Mouse (Mus musculus) lung, embryonic 14.5 days (tissue): ENCODE data around the gene Nsd1. TPM values are rescaled to one million over a fixed set of nuclear protein-coding genes. Genes with fewer than 3 reads are reported as not detected.
"Not testable (repeated sequence)": the region's sequence is repeated elsewhere in the genome, so short reads cannot be mapped to it uniquely, and the experiment has no call there.

ENCODE experiments used
- ATAC-seq: fragments of 200-750 bp; cut with Nextera tagmentation; 2 replicates; pipeline ENCODE4 v1.8.0; 2017; ENCODE audit warnings: mild to moderate bottlenecking, moderate TSS enrichment, moderate library complexity; ENCODE audit not compliant: insufficient read depth
- DNase-seq: peaks from one replicate; pipeline ENCODE4 v3.0.0-alpha.2; 2015
- H3K27ac ChIP-seq: fragments of 300-500 bp; sonication (generic); 2 replicates; pipeline ENCODE4 v1.5.1; 2014; ENCODE audit warnings: low read depth, mild to moderate bottlenecking, moderate library complexity
- H3K27me3 ChIP-seq: fragments of 300-500 bp; sonication (generic); 2 replicates; pipeline ENCODE4 v1.6.1; 2014; ENCODE audit warnings: low read length, control low read depth; ENCODE audit not compliant: insufficient read depth
- H3K36me3 ChIP-seq: fragments of 300-500 bp; sonication (generic); 2 replicates; pipeline ENCODE4 v1.6.1; 2014; ENCODE audit warnings: control low read depth; ENCODE audit not compliant: insufficient read depth
- H3K4me1 ChIP-seq: fragments of 300-500 bp; sonication (generic); 2 replicates; pipeline ENCODE4 v1.6.1; 2014; ENCODE audit warnings: antibody characterized with exemption, control low read depth; ENCODE audit not compliant: insufficient read depth
- H3K4me2 ChIP-seq: fragments of 300-500 bp; sonication (generic); 2 replicates; pipeline ENCODE4 v1.6.1; 2014; ENCODE audit warnings: mild to moderate bottlenecking
- H3K4me3 ChIP-seq: fragments of 300-500 bp; sonication (generic); 2 replicates; pipeline ENCODE4 v1.5.1; 2014; ENCODE audit warnings: low read depth, low read length
- H3K9ac ChIP-seq: fragments of 300-500 bp; sonication (generic); 2 replicates; pipeline ENCODE4 v1.6.1; 2014
- H3K9me3 ChIP-seq: fragments of 300-500 bp; sonication (generic); 2 replicates; pipeline ENCODE4 v1.6.1; 2016; ENCODE audit warnings: low read depth, low read length, control low read depth
- CTCF ChIP-seq: IDR thresholded peaks from 2 replicates; pipeline ENCODE4 v1.5.1; 2016; ENCODE audit warnings: antibody characterized with exemption, low read depth
- WGBS: fragments of 180-500 bp; shearing (Covaris S2); extraction: QIAGEN DNeasy Blood & Tissue Kit; methylation state at CpG from one replicate; pipeline ENCODE4 v1.1.7; 2014; 5-methylcytosine and 5-hydroxymethylcytosine counted together
- polyA plus RNA-seq: library from polyadenylated mRNA; unstranded; fragments of >200 nt; fragmentation: Nextera tagmentation; extraction: Ambion mirVana; gene quantifications from 2 replicates; pipeline ENCODE4 v1.2.1, GENCODE M21; 2014

Nsd1 gene
- polyA plus RNA-seq, 1 experiment from 2014 or later, result 80.7 TPM

GRCm38 (mm10) chr13:55179591-55179990 lies 30.0 kb upstream of the Nsd1 start:
- Histone ChIP-seq H3K27me3 (no peaks in the 10 kb centered on the region), H3K36me3 (no peaks in the 10 kb centered on the region), H3K9ac (no peak overlapping the region), H3K4me3 (no peak overlapping the region), H3K27ac (no peak overlapping the region), H3K4me2 (no peak overlapping the region), H3K9me3 (no peaks in the 10 kb centered on the region), H3K4me1 (no peaks in the 10 kb centered on the region)
- 90% methylated on average over 3 of the region's 3 CpGs for WGBS
- ATAC-seq (no peak), DNase-seq (no peak)
- TF ChIP-seq CTCF, result no peak

- Histone ChIP-seq H3K27me3 (no peaks in the 10 kb centered on the region), H3K27ac (no peak overlapping the region), H3K4me1 (no peaks in the 10 kb centered on the region), H3K4me2 (peak overlapping the region; percentile 70), H3K9me3 (no peaks in the 10 kb centered on the region), H3K36me3 (no peaks in the 10 kb centered on the region), H3K4me3 (peak overlapping the region; percentile 36), H3K9ac (peak overlapping the region; percentile 49; the same call in 1 of the 2 replicates)
- no peak for ATAC-seq
- 66% methylated on average over 2 of the region's 2 CpGs for WGBS
- DNase-seq, result no peak
- no peak for TF ChIP-seq CTCF
Measured at GRCm38 (mm10) chr13:55181786-55182172, 27.8 kb upstream of the Nsd1 start.

GRCm38 (mm10) chr13:55182173-55182894 lies 27.2 kb upstream of the Nsd1 start:
- peak overlapping the region; percentile 86 for H3K27ac ChIP-seq
- no peaks in the 10 kb centered on the region for H3K27me3 ChIP-seq
- H3K4me3 ChIP-seq, result peak overlapping the region; percentile 36
- H3K4me1 ChIP-seq, result no peaks in the 10 kb centered on the region
- H3K9ac ChIP-seq, result peak overlapping the region; percentile 49
- H3K9me3 ChIP-seq, result no peaks in the 10 kb centered on the region
- H3K4me2 ChIP-seq, result peak overlapping the region; percentile 70
- no peaks in the 10 kb centered on the region for H3K36me3 ChIP-seq
- peak; percentile 89 for DNase-seq
- ATAC-seq, result peak; percentile 91
- peak; percentile 75 for TF ChIP-seq CTCF
- WGBS, result 3% methylated on average over 23 of the region's 23 CpGs

GRCm38 (mm10) chr13:55183382-55183781 lies 26.2 kb upstream of the Nsd1 start:
- H3K9ac ChIP-seq, result no peak overlapping the region
- DNase-seq (no peak), ATAC-seq (no peak; the same call in 1 of the 2 replicates)
- H3K4me1 ChIP-seq, result no peaks in the 10 kb centered on the region
- no peak overlapping the region for H3K4me2 ChIP-seq
- no peak for TF ChIP-seq CTCF
- H3K27ac ChIP-seq, result no peak overlapping the region
- H3K27me3 ChIP-seq, result no peaks in the 10 kb centered on the region
- 80% methylated on average over 6 of the region's 6 CpGs for WGBS
- H3K4me3 ChIP-seq, result no peak overlapping the region
- H3K9me3 ChIP-seq, result no peaks in the 10 kb centered on the region
- no peaks in the 10 kb centered on the region for H3K36me3 ChIP-seq

- not testable (repeated sequence) for ATAC-seq, H3K27me3 ChIP-seq, H3K4me3 ChIP-seq, H3K4me2 ChIP-seq, DNase-seq, H3K9ac ChIP-seq, H3K9me3 ChIP-seq, H3K36me3 ChIP-seq, H3K27ac ChIP-seq
- WGBS, result 0% methylated on average over 3 of the region's 9 CpGs
- peaks cover 12% of the 10 kb centered on the region for H3K4me1 ChIP-seq
Measured at GRCm38 (mm10) chr13:55187062-55187461, 22.5 kb upstream of the Nsd1 start.

GRCm38 (mm10) chr13:55189531-55190107 lies 20.0 kb upstream of the Nsd1 start:
- no peak for TF ChIP-seq CTCF
- peak overlapping the region; percentile 45 for H3K4me3 ChIP-seq
- DNase-seq (peak; percentile 28), ATAC-seq (0 out of 2 replicates have a peak, but pooled peaks have one; percentile 3)
- no peaks in the 10 kb centered on the region for H3K9me3 ChIP-seq
- H3K4me2 ChIP-seq, result peak overlapping the region; percentile 83
- no peaks in the 10 kb centered on the region for H3K36me3 ChIP-seq
- H3K9ac ChIP-seq, result peak overlapping the region; percentile 78
- no peaks in the 10 kb centered on the region for H3K27me3 ChIP-seq
- 3% methylated on average over 12 of the region's 12 CpGs for WGBS
- peaks cover 12% of the 10 kb centered on the region for H3K4me1 ChIP-seq
- peak overlapping the region; percentile 91 for H3K27ac ChIP-seq

GRCm38 (mm10) chr13:55190121-55190868 lies 19.3 kb upstream of the Nsd1 start:
- DNase-seq (peak; percentile 98), ATAC-seq (peak; percentile 99)
- Histone ChIP-seq H3K4me2 (peak overlapping the region; percentile 83), H3K27me3 (no peaks in the 10 kb centered on the region), H3K27ac (peak overlapping the region; percentile 91), H3K9me3 (no peaks in the 10 kb centered on the region), H3K9ac (peak overlapping the region; percentile 78), H3K36me3 (no peaks in the 10 kb centered on the region), H3K4me1 (peaks cover 12% of the 10 kb centered on the region), H3K4me3 (peak overlapping the region; percentile 45)
- TF ChIP-seq CTCF, result peak; percentile 91
- 1% methylated on average over 34 of the region's 34 CpGs for WGBS
